Mouse (Mus musculus): ENCODE measurements at regions not wholly inside any gene's neighbourhood (a gene's known extent, or its start where the extent isn't known, plus 50 kb on each side); places are given as distances from the start of the nearest gene placed in this dataset.

DNA sequence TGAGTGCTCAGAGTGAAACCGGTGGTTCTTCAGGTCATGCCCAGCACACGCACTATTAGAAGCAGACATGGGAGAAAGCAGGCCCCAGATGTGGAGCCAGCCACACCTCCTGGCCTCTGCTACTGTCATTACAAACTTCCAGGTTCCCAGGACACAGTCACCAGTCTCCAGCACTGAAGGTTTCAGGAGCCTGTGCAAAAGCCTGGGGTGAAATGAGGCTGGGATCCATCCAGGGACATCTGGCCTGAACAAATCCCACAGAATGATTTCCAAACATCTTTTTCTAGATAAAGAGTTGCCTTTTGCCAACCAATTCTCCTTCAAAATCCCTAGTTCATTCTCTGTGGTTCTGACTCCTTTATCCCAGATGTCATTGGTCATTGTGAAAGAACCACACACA is 191.1 kb downstream of the Cxcl12 start:
- Histone ChIP-seq H3K4me3 (ENCODE audit: low read depth, low read length) (no peak overlapping the region), H3K27ac (replicated peaks; ENCODE audit: low read depth, low read length) (no peak overlapping the region), H3K9ac (replicated peaks; ENCODE audit: low read length) (no peak overlapping the region), H3K36me3 (replicated peaks; ENCODE audit: control insufficient read depth, insufficient read depth, low read depth, low read length) (no peaks in the 10 kb centered on the region), H3K4me2 (ENCODE audit: low read depth, low read length) (no peak overlapping the region), H3K9me3 (replicated peaks; ENCODE audit: control insufficient read depth, low read length) (no peaks in the 10 kb centered on the region), H3K4me1 (ENCODE audit: control insufficient read depth, insufficient read depth, low read length) (no peaks in the 10 kb centered on the region), H3K27me3 (ENCODE audit: control insufficient read depth, insufficient read depth, low read length) (no peaks in the 10 kb centered on the region)
- ATAC-seq (replicated peaks; ENCODE audit: insufficient number of reproducible peaks, low FRiP score, low TSS enrichment, low read depth) (no peak), DNase-seq (ENCODE audit: low spot score) (no peak)
- WGBS: 71% methylated on average over 2 of the region's 2 CpGs

DNA sequence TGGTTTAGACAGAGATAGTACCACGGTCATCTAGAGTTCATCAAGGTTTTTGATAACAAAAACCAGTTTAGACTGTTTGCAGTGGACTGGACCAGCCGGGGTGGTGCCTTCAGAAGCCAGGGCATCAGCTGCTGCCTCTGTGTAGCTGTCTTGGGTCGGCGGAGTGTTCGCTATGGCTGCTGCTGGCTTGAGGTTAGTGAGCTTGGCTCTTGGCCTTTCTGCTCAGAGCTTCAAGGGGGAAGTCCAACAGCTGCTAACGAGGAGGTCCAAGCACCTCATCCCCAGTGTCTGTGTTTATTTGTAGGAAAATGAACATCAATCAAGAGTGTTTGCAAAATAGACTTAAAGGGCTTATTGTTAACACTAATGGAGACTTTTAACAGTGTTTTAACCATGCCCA is 198.2 kb downstream of the Cxcl12 start:
- H3K4me3 ChIP-seq (ENCODE audit: low read depth, low read length): no peak overlapping the region
- 90% methylated on average over 6 of the region's 6 CpGs for WGBS
- H3K27ac ChIP-seq (replicated peaks; ENCODE audit: low read depth, low read length): no peak overlapping the region
- H3K9me3 ChIP-seq (replicated peaks; ENCODE audit: control insufficient read depth, low read length): no peaks in the 10 kb centered on the region
- H3K9ac ChIP-seq (replicated peaks; ENCODE audit: low read length): no peak overlapping the region
- no peaks in the 10 kb centered on the region for H3K36me3 ChIP-seq (replicated peaks; ENCODE audit: control insufficient read depth, insufficient read depth, low read depth, low read length)
- DNase-seq (ENCODE audit: low spot score): no peak
- no peak overlapping the region for H3K4me2 ChIP-seq (ENCODE audit: low read depth, low read length)
- no peaks in the 10 kb centered on the region for H3K4me1 ChIP-seq (ENCODE audit: control insufficient read depth, insufficient read depth, low read length)
- ATAC-seq (replicated peaks; ENCODE audit: insufficient number of reproducible peaks, low FRiP score, low TSS enrichment, low read depth): no peak
- no peaks in the 10 kb centered on the region for H3K27me3 ChIP-seq (ENCODE audit: control insufficient read depth, insufficient read depth, low read length)

GRCm38 (mm10) chr6:117375989-117376388 is 207.7 kb downstream of the Cxcl12 start:
- Histone ChIP-seq H3K4me3 (ENCODE audit: low read depth, low read length) (no peak overlapping the region), H3K9me3 (replicated peaks; ENCODE audit: control insufficient read depth, low read length) (no peaks in the 10 kb centered on the region), H3K9ac (replicated peaks; ENCODE audit: low read length) (no peak overlapping the region), H3K4me1 (ENCODE audit: control insufficient read depth, insufficient read depth, low read length) (no peaks in the 10 kb centered on the region), H3K36me3 (replicated peaks; ENCODE audit: control insufficient read depth, insufficient read depth, low read depth, low read length) (no peaks in the 10 kb centered on the region), H3K27ac (replicated peaks; ENCODE audit: low read depth, low read length) (no peak overlapping the region), H3K4me2 (ENCODE audit: low read depth, low read length) (no peak overlapping the region), H3K27me3 (ENCODE audit: control insufficient read depth, insufficient read depth, low read length) (no peaks in the 10 kb centered on the region)
- WGBS: 96% methylated on average over 5 of the region's 5 CpGs
- DNase-seq (ENCODE audit: low spot score): no peak
- ATAC-seq (replicated peaks; ENCODE audit: insufficient number of reproducible peaks, low FRiP score, low TSS enrichment, low read depth): no peak

DNA sequence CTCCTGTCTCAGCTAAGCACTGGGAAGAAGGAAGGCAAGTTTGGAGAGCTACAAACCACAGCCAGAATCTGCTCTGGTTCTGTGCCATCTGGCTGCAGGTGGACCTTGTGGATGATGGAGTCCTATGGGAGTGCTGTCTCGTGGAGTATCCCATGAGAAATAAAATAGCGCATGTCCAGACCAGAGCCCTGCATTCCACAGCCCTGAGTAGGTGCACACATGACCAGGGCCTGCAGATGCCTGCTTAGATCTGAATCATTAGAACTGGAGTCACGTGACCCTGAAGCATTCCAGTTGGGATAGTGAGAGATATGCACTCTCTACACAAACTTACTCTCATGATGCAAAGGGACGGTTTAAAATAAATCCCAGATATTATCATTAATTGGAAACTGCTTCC is 211.6 kb downstream of the Cxcl12 start:
- H3K9me3 ChIP-seq (replicated peaks; ENCODE audit: control insufficient read depth, low read length): no peaks in the 10 kb centered on the region
- H3K4me1 ChIP-seq (ENCODE audit: control insufficient read depth, insufficient read depth, low read length): no peaks in the 10 kb centered on the region
- no peak for DNase-seq (ENCODE audit: low spot score)
- H3K4me2 ChIP-seq (ENCODE audit: low read depth, low read length): no peak overlapping the region
- 76% methylated on average over 4 of the region's 4 CpGs for WGBS
- no peak overlapping the region for H3K4me3 ChIP-seq (ENCODE audit: low read depth, low read length)
- no peak overlapping the region for H3K27ac ChIP-seq (replicated peaks; ENCODE audit: low read depth, low read length)
- no peak overlapping the region for H3K9ac ChIP-seq (replicated peaks; ENCODE audit: low read length)
- no peak for ATAC-seq (replicated peaks; ENCODE audit: insufficient number of reproducible peaks, low FRiP score, low TSS enrichment, low read depth)
- H3K27me3 ChIP-seq (ENCODE audit: control insufficient read depth, insufficient read depth, low read length): no peaks in the 10 kb centered on the region
- no peaks in the 10 kb centered on the region for H3K36me3 ChIP-seq (replicated peaks; ENCODE audit: control insufficient read depth, insufficient read depth, low read depth, low read length)

GRCm38 (mm10) chr6:117390233-117390848 is 222.0 kb downstream of the Cxcl12 start:
- no peak for DNase-seq (ENCODE audit: low spot score)
- 58% methylated on average over 7 of the region's 7 CpGs for WGBS
- Histone ChIP-seq H3K4me3 (ENCODE audit: low read depth, low read length) (no peak overlapping the region), H3K9me3 (replicated peaks; ENCODE audit: control insufficient read depth, low read length) (no peaks in the 10 kb centered on the region), H3K27ac (replicated peaks; ENCODE audit: low read depth, low read length) (no peak overlapping the region), H3K4me1 (ENCODE audit: control insufficient read depth, insufficient read depth, low read length) (no peaks in the 10 kb centered on the region), H3K9ac (replicated peaks; ENCODE audit: low read length) (no peak overlapping the region), H3K4me2 (ENCODE audit: low read depth, low read length) (no peak overlapping the region), H3K27me3 (ENCODE audit: control insufficient read depth, insufficient read depth, low read length) (no peaks in the 10 kb centered on the region), H3K36me3 (replicated peaks; ENCODE audit: control insufficient read depth, insufficient read depth, low read depth, low read length) (no peaks in the 10 kb centered on the region)
- ATAC-seq (replicated peaks; ENCODE audit: insufficient number of reproducible peaks, low FRiP score, low TSS enrichment, low read depth): no peak

DNA sequence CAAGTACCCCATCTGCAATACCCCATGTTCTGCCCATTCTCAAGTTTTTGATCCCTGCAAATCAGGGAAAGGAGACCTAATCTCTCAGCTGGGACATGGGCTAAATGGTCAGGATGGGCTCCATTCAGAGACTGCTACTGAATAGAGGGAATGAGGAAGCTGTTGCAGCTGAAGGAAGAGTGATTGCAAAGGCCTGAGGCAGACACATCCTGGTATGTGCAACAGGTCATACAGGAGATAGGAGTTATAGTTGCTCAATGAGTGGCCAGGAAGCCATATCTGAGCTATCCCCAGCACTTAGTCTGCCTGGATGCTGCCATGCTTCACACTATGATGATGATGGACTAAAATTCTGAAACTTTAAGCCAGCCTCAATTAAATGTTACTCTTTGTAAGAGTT is 225.1 kb downstream of the Cxcl12 start:
- Histone ChIP-seq H3K9ac (replicated peaks; ENCODE audit: low read length) (no peak overlapping the region), H3K4me2 (ENCODE audit: low read depth, low read length) (no peak overlapping the region), H3K27me3 (ENCODE audit: control insufficient read depth, insufficient read depth, low read length) (no peaks in the 10 kb centered on the region), H3K4me1 (ENCODE audit: control insufficient read depth, insufficient read depth, low read length) (no peaks in the 10 kb centered on the region), H3K9me3 (replicated peaks; ENCODE audit: control insufficient read depth, low read length) (no peaks in the 10 kb centered on the region), H3K4me3 (ENCODE audit: low read depth, low read length) (no peak overlapping the region), H3K27ac (replicated peaks; ENCODE audit: low read depth, low read length) (no peak overlapping the region), H3K36me3 (replicated peaks; ENCODE audit: control insufficient read depth, insufficient read depth, low read depth, low read length) (no peaks in the 10 kb centered on the region)
- ATAC-seq (replicated peaks; ENCODE audit: insufficient number of reproducible peaks, low FRiP score, low TSS enrichment, low read depth) (no peak), DNase-seq (ENCODE audit: low spot score) (no peak)

GRCm38 (mm10) chr6:117405589-117406311 is 237.4 kb downstream of the Cxcl12 start:
- Histone ChIP-seq H3K4me2 (ENCODE audit: low read depth, low read length) (no peak overlapping the region), H3K9me3 (replicated peaks; ENCODE audit: control insufficient read depth, low read length) (no peaks in the 10 kb centered on the region), H3K36me3 (replicated peaks; ENCODE audit: control insufficient read depth, insufficient read depth, low read depth, low read length) (no peaks in the 10 kb centered on the region), H3K27ac (replicated peaks; ENCODE audit: low read depth, low read length) (no peak overlapping the region), H3K4me1 (ENCODE audit: control insufficient read depth, insufficient read depth, low read length) (no peaks in the 10 kb centered on the region), H3K9ac (replicated peaks; ENCODE audit: low read length) (no peak overlapping the region), H3K27me3 (ENCODE audit: control insufficient read depth, insufficient read depth, low read length) (no peaks in the 10 kb centered on the region), H3K4me3 (ENCODE audit: low read depth, low read length) (no peak overlapping the region)
- 74% methylated on average over 11 of the region's 11 CpGs for WGBS
- DNase-seq (ENCODE audit: low spot score): no peak
- 0 out of 2 replicates have a peak, but pooled peaks have one; percentile 29 for ATAC-seq (replicated peaks; ENCODE audit: insufficient number of reproducible peaks, low FRiP score, low TSS enrichment, low read depth)

DNA sequence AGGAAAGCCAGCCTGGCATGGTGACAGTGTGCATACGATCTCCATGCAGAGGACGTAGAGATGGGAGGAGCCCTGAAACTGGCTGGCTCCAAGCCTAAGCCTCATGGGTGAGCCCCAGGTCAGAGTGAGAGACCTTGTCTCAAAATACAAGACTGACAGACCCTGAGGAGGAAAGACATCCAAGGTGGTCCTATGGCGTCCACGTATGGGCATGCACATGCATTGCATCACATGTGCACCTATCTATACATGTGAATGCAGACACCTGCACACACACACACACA is 237.9 kb downstream of the Cxcl12 start:
- WGBS: 85% methylated on average over 4 of the region's 4 CpGs
- Histone ChIP-seq H3K4me2 (ENCODE audit: low read depth, low read length) (no peak overlapping the region), H3K9me3 (replicated peaks; ENCODE audit: control insufficient read depth, low read length) (no peaks in the 10 kb centered on the region), H3K27me3 (ENCODE audit: control insufficient read depth, insufficient read depth, low read length) (no peaks in the 10 kb centered on the region), H3K9ac (replicated peaks; ENCODE audit: low read length) (no peak overlapping the region), H3K4me3 (ENCODE audit: low read depth, low read length) (no peak overlapping the region), H3K27ac (replicated peaks; ENCODE audit: low read depth, low read length) (no peak overlapping the region), H3K36me3 (replicated peaks; ENCODE audit: control insufficient read depth, insufficient read depth, low read depth, low read length) (no peaks in the 10 kb centered on the region), H3K4me1 (ENCODE audit: control insufficient read depth, insufficient read depth, low read length) (no peaks in the 10 kb centered on the region)
- ATAC-seq (replicated peaks; ENCODE audit: insufficient number of reproducible peaks, low FRiP score, low TSS enrichment, low read depth) (0 out of 2 replicates have a peak, but pooled peaks have one; percentile 29), DNase-seq (ENCODE audit: low spot score) (no peak)
